Mouse (Mus musculus): ENCODE data around the gene Vangl2. TPM values are rescaled to one million over a fixed set of nuclear protein-coding genes. Genes with fewer than 3 reads are reported as not detected.
A peak's percentile ranks its signal among the peaks of the same experiment; 100 is the strongest.

The Vangl2 gene
- polyA plus RNA-seq, 1 experiment from 2014 or later: 7.5 TPM

DNA sequence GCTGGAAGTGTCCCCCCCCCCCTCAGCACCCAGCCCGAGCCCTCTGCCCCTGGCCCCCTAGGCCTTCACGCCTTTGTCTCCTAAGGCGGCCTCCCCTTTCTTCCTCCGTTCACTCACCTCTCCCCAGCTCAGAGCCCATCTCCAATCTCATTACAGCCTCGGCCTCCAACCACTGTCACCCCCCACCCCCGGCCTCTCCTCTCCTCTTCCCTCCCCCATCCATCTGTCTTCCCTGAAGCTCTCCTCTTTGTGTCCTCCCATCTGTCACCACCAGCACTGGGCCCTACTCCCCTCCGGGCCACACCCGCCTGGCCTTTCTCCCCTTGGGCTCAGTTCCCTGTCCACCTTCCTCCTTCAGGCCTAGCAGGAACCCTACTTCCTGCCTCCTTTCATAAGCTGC, 33.0 kb upstream of the Vangl2 start:
- no peak overlapping the region for H3K9ac ChIP-seq (ENCODE audit: low read length)
- WGBS: 40% methylated on average over 8 of the region's 8 CpGs
- H3K9me3 ChIP-seq (replicated peaks; ENCODE audit: control insufficient read depth, low read length): no peaks in the 10 kb centered on the region
- H3K4me1 ChIP-seq (ENCODE audit: control insufficient read depth, insufficient read depth, low read length): no peaks in the 10 kb centered on the region; the same call in 1 of the 2 replicates
- H3K27me3 ChIP-seq (ENCODE audit: control insufficient read depth, insufficient read depth, low read length): peaks cover 8% of the 10 kb centered on the region; the same call in 1 of the 2 replicates
- no peak overlapping the region for H3K4me3 ChIP-seq (ENCODE audit: low read length)
- H3K4me2 ChIP-seq (ENCODE audit: low read depth, low read length): no peak overlapping the region
- H3K36me3 ChIP-seq (ENCODE audit: control insufficient read depth, insufficient read depth): peaks cover 17% of the 10 kb centered on the region
- H3K27ac ChIP-seq (ENCODE audit: low read length): no peak overlapping the region
- no peak for ATAC-seq (replicated peaks; ENCODE audit: extremely low read depth, insufficient read depth, low FRiP score)

DNA sequence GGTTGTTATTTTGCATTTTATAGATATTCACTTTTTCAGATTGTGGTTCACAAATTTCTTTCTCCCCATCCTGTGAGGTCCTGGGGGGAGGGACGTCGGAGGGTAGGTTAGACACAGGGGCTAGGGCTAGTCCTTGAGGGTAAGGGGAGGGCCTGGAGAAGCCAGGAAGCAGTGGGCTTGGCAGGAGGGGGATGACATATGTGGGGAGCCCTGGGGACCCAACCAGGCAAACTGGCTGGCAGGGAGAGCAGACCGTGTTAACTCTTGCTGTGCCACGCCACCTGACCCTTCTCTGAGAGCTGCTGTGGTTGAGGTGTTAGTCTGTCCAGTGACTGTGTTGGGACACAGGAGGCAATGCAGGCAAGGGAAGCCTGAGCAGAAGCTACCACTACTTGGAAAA, 32.4 kb upstream of the Vangl2 start:
- Histone ChIP-seq H3K9me3 (replicated peaks; ENCODE audit: control insufficient read depth, low read length) (no peaks in the 10 kb centered on the region), H3K27me3 (ENCODE audit: control insufficient read depth, insufficient read depth, low read length) (peaks cover 12% of the 10 kb centered on the region), H3K4me1 (ENCODE audit: control insufficient read depth, insufficient read depth, low read length) (no peaks in the 10 kb centered on the region; the same call in 1 of the 2 replicates), H3K4me3 (ENCODE audit: low read length) (no peak overlapping the region), H3K27ac (ENCODE audit: low read length) (no peak overlapping the region), H3K9ac (ENCODE audit: low read length) (no peak overlapping the region), H3K36me3 (ENCODE audit: control insufficient read depth, insufficient read depth) (peaks cover 13% of the 10 kb centered on the region), H3K4me2 (ENCODE audit: low read depth, low read length) (no peak overlapping the region)
- WGBS: 50% methylated on average over 4 of the region's 4 CpGs
- ATAC-seq (replicated peaks; ENCODE audit: extremely low read depth, insufficient read depth, low FRiP score): no peak

DNA sequence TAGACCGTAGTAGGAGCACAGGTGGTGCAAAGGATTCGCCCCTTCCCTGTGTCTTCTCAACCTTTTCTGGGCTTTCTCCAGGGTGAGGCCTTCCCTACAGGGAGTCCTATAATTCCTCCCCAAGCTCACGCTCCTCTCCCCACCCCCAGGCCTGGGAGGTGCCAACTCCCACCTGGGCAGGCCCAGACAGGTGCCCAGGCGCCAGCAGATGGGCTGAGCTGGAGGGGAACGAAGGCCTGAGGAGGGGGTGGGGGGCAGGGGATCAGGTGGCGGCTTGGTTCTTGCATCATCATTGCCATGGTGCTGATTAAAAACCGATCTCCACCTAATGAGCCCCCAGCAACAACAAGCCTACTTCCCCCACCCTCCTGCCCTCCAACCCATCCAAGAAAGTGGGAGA, 30.6 kb upstream of the Vangl2 start:
- peaks cover 22% of the 10 kb centered on the region for H3K27me3 ChIP-seq (ENCODE audit: control insufficient read depth, insufficient read depth, low read length)
- peaks cover 2% of the 10 kb centered on the region for H3K4me1 ChIP-seq (ENCODE audit: control insufficient read depth, insufficient read depth, low read length)
- H3K4me2 ChIP-seq (ENCODE audit: low read depth, low read length): no peak overlapping the region
- no peak for ATAC-seq (replicated peaks; ENCODE audit: extremely low read depth, insufficient read depth, low FRiP score)
- H3K36me3 ChIP-seq (ENCODE audit: control insufficient read depth, insufficient read depth): no peaks in the 10 kb centered on the region
- no peak overlapping the region for H3K27ac ChIP-seq (ENCODE audit: low read length)
- no peaks in the 10 kb centered on the region for H3K9me3 ChIP-seq (replicated peaks; ENCODE audit: control insufficient read depth, low read length)
- H3K9ac ChIP-seq (ENCODE audit: low read length): no peak overlapping the region
- 67% methylated on average over 7 of the region's 7 CpGs for WGBS
- H3K4me3 ChIP-seq (ENCODE audit: low read length): no peak overlapping the region

DNA sequence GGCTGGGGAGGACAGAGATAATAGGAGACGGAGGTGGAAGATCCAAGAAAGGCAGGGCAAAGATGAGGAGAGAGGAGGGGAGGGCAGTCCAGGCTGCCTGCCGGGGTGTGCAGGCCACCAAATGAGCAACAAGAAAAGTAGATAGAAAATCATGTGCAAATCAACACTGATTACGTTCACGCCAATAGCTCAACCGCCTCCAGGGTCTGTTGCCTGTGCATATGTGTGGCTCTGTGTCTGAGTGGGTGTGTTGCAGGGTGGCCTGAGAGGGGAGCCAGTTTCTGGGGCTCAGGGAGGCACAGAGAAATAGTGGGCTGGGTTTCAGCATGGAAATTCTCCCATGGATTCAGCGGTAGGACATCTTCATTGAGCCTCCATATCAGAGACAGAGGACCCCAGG, 30.1 kb upstream of the Vangl2 start:
- H3K27ac ChIP-seq (ENCODE audit: low read length): no peak overlapping the region
- no peaks in the 10 kb centered on the region for H3K9me3 ChIP-seq (replicated peaks; ENCODE audit: control insufficient read depth, low read length)
- H3K4me2 ChIP-seq (ENCODE audit: low read depth, low read length): no peak overlapping the region
- no peak overlapping the region for H3K4me3 ChIP-seq (ENCODE audit: low read length)
- H3K36me3 ChIP-seq (ENCODE audit: control insufficient read depth, insufficient read depth): no peaks in the 10 kb centered on the region
- H3K4me1 ChIP-seq (ENCODE audit: control insufficient read depth, insufficient read depth, low read length): peaks cover 3% of the 10 kb centered on the region; the same call in 1 of the 2 replicates
- ATAC-seq (replicated peaks; ENCODE audit: extremely low read depth, insufficient read depth, low FRiP score): no peak
- peaks cover 25% of the 10 kb centered on the region for H3K27me3 ChIP-seq (ENCODE audit: control insufficient read depth, insufficient read depth, low read length)
- WGBS: 67% methylated on average over 6 of the region's 6 CpGs
- H3K9ac ChIP-seq (ENCODE audit: low read length): no peak overlapping the region

DNA sequence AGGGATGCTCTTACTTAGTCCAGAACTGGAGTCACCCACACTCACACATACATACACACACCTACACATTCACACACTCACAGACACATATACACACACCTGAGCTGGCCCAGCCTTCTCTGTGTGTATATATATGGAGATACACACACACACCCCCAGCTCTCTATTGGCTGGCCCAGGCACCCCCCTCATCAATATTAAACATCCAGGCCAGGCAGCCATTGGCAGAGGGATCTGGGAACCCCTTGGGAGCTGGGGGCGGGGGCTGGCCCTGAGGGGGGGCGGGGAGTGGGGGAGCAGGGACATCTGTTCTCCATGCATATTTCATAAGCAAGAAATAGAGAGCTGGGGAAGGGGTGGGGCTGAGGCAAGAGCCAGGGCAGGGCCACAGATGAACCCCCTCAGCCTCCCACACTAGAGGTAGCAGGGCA, 29.3 kb upstream of the Vangl2 start, which contains the start of gene Nhlh1:
Gene Nhlh1 (minus strand): TSS at position 83 of the 431 bp plus-strand sequence.
- no peak for ATAC-seq (replicated peaks; ENCODE audit: extremely low read depth, insufficient read depth, low FRiP score)

DNA sequence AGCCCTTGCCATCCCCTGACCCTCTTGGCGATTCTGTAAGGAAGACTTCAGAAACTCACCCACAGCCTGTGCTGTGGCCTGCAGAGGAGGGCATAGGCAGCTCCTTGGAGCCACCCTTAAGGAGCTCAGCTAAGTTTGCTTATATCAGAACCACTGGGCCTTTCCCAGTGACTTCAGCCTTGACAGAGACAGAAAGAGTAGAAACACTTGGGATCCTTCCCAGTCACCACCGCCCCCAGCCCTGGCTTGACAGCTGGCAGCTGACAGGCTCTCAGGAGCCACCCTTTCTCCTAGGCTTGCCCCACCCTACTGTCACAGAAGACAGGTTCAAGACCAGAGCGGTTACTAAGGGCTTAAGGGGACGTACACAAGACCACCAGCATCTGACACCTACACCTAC, 28.0 kb upstream of the Vangl2 start:
- Histone ChIP-seq H3K4me2 (ENCODE audit: low read depth, low read length) (no peak overlapping the region), H3K9ac (ENCODE audit: low read length) (no peak overlapping the region), H3K9me3 (replicated peaks; ENCODE audit: control insufficient read depth, low read length) (no peaks in the 10 kb centered on the region), H3K4me3 (ENCODE audit: low read length) (no peak overlapping the region), H3K4me1 (ENCODE audit: control insufficient read depth, insufficient read depth, low read length) (peaks cover 3% of the 10 kb centered on the region; the same call in 1 of the 2 replicates), H3K27me3 (ENCODE audit: control insufficient read depth, insufficient read depth, low read length) (peaks cover 40% of the 10 kb centered on the region), H3K27ac (ENCODE audit: low read length) (no peak overlapping the region), H3K36me3 (ENCODE audit: control insufficient read depth, insufficient read depth) (no peaks in the 10 kb centered on the region)
- ATAC-seq (replicated peaks; ENCODE audit: extremely low read depth, insufficient read depth, low FRiP score): no peak
- 64% methylated on average over 4 of the region's 4 CpGs for WGBS

More for the DNA sequence above, 29.3 kb upstream of the Vangl2 start, which contains the start of gene Nhlh1:
- WGBS: 54% methylated on average over 2 of the region's 2 CpGs
- H3K36me3 ChIP-seq (ENCODE audit: control insufficient read depth, insufficient read depth): no peaks in the 10 kb centered on the region
- no peak within 1 kb of the TSS for H3K9ac ChIP-seq (ENCODE audit: low read length)
- H3K27ac ChIP-seq (ENCODE audit: low read length): no peak within 1 kb of the TSS
- H3K4me3 ChIP-seq (ENCODE audit: low read length): no peak within 1 kb of the TSS
- H3K9me3 ChIP-seq (replicated peaks; ENCODE audit: control insufficient read depth, low read length): no peaks in the 10 kb centered on the region
- no peak within 1 kb of the TSS for H3K4me2 ChIP-seq (ENCODE audit: low read depth, low read length)
- H3K4me1 ChIP-seq (ENCODE audit: control insufficient read depth, insufficient read depth, low read length): peaks cover 3% of the 10 kb centered on the region; the same call in 1 of the 2 replicates
- H3K27me3 ChIP-seq (ENCODE audit: control insufficient read depth, insufficient read depth, low read length): peaks cover 31% of the 10 kb centered on the region

DNA sequence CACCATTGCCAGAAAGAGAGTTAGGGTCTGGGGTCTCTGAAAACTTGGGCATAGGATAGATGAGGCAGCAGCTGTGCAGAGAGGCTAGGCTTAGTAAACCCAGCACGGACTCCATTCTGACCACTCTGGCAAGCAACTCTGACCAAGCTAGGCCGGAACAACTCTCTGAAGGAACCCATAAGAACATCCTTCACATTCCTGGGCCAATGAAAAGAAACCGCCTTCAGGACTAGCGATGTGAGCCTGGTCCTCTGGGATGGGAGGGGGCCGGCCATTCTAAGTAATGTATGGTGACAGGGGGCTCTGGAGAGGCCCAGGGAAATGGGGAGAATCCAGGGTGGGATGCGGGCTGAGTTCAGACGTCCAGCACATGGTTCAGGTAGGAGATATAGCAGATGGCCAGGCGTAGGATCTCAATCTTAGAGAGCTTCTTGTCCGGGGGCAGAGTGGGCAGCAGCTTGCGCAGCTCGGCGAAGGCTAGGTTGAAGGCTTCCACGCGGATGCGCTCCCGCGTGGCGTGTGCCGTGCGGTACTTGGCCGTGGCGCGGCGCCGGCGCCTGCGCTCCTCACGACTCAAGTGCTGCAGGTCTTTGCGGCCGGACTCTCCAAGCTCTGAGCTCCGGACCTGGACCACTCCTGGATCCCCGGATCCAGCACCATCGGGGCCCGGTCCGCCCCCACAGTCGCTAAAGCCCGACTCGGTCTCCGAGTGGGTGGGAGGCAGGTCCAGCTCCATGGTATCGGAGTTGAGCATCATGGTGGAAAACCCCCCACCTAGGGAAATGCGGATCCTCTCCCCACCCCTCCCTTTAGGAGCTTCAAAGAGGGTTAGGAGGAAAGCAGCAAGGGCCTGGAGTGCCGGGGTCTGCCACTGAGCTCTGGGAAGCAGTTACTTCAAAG, 25.5 kb upstream of the Vangl2 start:
- Histone ChIP-seq H3K36me3 (ENCODE audit: control insufficient read depth, insufficient read depth) (no peaks in the 10 kb centered on the region), H3K4me1 (ENCODE audit: control insufficient read depth, insufficient read depth, low read length) (peaks cover 3% of the 10 kb centered on the region; the same call in 1 of the 2 replicates), H3K27ac (ENCODE audit: low read length) (no peak overlapping the region), H3K4me2 (ENCODE audit: low read depth, low read length) (peak overlapping the region; percentile 57), H3K9ac (ENCODE audit: low read length) (peak overlapping the region; percentile 30), H3K9me3 (replicated peaks; ENCODE audit: control insufficient read depth, low read length) (no peaks in the 10 kb centered on the region), H3K4me3 (ENCODE audit: low read length) (peak overlapping the region; percentile 32), H3K27me3 (ENCODE audit: control insufficient read depth, insufficient read depth, low read length) (peaks cover 44% of the 10 kb centered on the region)
- WGBS: 4% methylated on average over 42 of the region's 42 CpGs
- ATAC-seq (replicated peaks; ENCODE audit: extremely low read depth, insufficient read depth, low FRiP score): no peak

DNA sequence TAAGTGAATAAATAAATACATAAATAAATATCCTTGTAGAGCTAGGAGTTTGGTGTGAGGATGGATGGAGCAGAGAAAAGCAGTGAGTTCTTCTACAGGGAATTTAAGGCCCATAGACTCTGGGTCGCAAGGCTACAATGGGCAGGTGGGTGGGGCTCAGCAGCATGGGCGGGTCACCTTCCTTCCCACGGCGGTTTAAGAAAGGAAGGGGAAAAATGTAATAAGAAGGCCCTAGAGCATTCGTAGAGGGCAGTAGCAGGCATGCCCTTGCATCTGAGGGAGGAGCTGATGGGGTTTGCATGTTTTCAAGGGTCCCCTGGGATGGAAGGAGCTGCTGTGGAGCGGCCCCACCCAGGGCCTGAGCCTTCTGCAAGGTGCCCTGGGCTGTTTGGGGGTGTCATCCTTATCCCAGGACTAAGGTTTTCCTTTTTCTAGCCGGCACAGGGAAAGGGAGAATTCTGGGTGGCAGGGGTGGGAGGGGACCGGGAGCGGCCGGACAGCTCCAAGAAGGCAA, 24.6 kb upstream of the Vangl2 start:
- no peak overlapping the region for H3K27ac ChIP-seq (ENCODE audit: low read length)
- H3K4me2 ChIP-seq (ENCODE audit: low read depth, low read length): peak overlapping the region; percentile 3; the same call in 1 of the 2 replicates
- H3K36me3 ChIP-seq (ENCODE audit: control insufficient read depth, insufficient read depth): no peaks in the 10 kb centered on the region
- no peaks in the 10 kb centered on the region for H3K9me3 ChIP-seq (replicated peaks; ENCODE audit: control insufficient read depth, low read length)
- ATAC-seq (replicated peaks; ENCODE audit: extremely low read depth, insufficient read depth, low FRiP score): no peak
- H3K4me3 ChIP-seq (ENCODE audit: low read length): no peak overlapping the region
- peaks cover 44% of the 10 kb centered on the region for H3K27me3 ChIP-seq (ENCODE audit: control insufficient read depth, insufficient read depth, low read length)
- peaks cover 3% of the 10 kb centered on the region; the same call in 1 of the 2 replicates for H3K4me1 ChIP-seq (ENCODE audit: control insufficient read depth, insufficient read depth, low read length)
- 14% methylated on average over 10 of the region's 10 CpGs for WGBS
- H3K9ac ChIP-seq (ENCODE audit: low read length): no peak overlapping the region
